Mouse (Mus musculus) left cerebral cortex, adult 11 months (tissue): ENCODE results near the gene Ccdc130.

Source experiments
- DNase-seq: peaks from one replicate; pipeline ENCODE4 v3.0.0; 2022; ENCODE audit warnings: low spot score

Gene Ccdc130

GRCm38 (mm10) chr8:84236998-84237473, 33.1 kb downstream of the Ccdc130 start, which contains the start of gene Zswim4:
Gene Zswim4 (minus strand): TSS chr8:84237055.
- peak; percentile 98 for DNase-seq

GRCm38 (mm10) chr8:84236410-84236997, 33.7 kb downstream of the Ccdc130 start:
- no peak for DNase-seq

DNA sequence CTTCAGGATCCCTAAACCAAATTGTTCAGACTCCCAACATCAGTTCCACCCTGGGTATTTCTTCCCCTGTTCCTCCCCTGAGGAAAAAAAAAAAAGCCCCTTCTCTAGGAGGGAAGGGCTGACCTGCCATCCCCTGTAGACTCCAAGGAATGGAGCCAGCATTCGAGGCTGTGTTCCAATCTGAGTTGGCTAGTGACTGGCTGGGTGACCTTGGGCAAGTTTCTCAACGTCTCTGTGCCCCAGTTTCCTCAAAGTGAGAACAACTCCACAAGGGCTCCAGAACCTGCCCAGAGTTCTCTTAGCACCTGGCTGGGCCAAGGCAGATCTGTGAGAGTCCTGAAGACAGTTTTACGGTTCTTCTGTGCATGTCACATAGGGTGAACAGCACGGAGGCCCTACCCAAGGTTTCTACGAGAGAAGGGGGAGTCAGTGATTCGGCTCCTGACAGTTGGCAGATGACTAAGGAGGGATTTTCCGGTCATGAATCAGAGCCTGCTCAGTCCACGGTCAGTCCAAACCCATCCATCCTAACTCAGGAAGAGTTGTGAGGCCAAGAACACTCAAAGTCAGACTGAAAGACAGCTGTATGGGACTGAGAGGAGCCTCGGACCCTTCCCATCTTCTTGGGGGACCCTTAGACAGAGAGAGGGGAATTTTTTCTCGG, 34.3 kb downstream of the Ccdc130 start:
- DNase-seq, result no peak

DNA sequence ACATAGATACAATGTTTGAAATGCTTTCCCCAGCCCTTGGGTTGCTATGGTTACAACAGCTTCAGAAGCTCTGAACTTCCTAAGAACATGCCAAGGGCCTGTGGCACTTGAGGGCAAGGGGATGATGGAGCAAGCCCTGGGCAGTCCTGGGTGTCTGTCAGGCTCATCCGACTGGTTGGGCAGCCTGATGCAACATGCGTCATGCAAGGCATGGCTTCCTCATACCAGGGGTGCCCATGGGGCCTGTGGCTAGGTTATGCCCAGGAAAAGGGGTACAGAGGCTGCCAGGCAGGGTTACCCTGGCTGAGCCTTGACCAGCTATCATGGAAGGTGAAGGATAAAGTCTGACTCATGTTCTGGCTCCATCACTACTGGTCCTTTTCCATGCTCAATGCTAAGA, 37.1 kb downstream of the Ccdc130 start:
- DNase-seq, result no peak

GRCm38 (mm10) chr8:84230735-84231134, 39.4 kb downstream of the Ccdc130 start:
- no peak for DNase-seq

GRCm38 (mm10) chr8:84223322-84224029, 46.7 kb downstream of the Ccdc130 start:
- no peak for DNase-seq

- no peak for DNase-seq
These were observed 47.5 kb downstream of the Ccdc130 start for GRCm38 (mm10) chr8:84222566-84223165.

- DNase-seq, result no peak
These were observed 50.1 kb downstream of the Ccdc130 start for GRCm38 (mm10) chr8:84220105-84220504.

DNA sequence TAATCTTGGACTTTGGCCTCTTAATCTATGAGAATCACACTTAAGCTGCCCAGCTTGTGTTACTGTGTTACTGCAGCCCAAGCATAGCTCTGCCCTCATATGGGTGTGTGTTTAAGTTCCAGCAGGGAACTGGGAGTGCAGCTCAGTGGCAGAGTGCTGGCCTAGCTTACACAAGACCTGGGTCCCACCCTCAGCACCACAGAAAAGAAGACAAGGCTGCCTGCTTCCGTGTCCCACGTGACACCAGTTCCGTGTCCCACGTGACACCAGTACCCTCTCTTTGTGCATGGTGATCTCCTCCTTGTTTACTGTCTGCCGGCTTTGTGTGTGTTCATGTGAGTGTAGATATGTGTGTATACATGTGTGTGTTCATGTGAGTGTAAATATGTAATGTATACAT, 52.0 kb downstream of the Ccdc130 start:
- no peak for DNase-seq

GRCm38 (mm10) chr8:84217206-84217605, 53.0 kb downstream of the Ccdc130 start:
- no peak for DNase-seq

DNA sequence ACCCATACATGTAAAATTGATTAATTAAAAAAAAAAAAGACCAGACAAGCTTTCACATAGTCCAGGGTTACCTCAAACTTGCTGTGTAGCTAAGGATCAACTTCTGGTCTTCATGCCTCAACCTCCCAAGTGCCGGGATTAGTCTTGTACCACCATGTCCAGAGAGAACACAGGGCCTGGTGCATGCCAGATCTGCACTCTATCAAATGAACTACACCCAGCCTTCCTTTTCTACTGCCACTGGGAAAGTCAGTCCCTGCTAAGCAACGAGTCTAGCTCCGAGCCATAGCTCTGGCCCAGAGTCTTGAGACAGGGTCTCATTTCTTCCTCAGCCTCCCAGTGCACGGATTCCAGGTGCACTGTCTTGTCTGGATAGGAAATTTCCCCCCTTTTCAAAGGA, 56.9 kb downstream of the Ccdc130 start:
- DNase-seq, result no peak

DNA sequence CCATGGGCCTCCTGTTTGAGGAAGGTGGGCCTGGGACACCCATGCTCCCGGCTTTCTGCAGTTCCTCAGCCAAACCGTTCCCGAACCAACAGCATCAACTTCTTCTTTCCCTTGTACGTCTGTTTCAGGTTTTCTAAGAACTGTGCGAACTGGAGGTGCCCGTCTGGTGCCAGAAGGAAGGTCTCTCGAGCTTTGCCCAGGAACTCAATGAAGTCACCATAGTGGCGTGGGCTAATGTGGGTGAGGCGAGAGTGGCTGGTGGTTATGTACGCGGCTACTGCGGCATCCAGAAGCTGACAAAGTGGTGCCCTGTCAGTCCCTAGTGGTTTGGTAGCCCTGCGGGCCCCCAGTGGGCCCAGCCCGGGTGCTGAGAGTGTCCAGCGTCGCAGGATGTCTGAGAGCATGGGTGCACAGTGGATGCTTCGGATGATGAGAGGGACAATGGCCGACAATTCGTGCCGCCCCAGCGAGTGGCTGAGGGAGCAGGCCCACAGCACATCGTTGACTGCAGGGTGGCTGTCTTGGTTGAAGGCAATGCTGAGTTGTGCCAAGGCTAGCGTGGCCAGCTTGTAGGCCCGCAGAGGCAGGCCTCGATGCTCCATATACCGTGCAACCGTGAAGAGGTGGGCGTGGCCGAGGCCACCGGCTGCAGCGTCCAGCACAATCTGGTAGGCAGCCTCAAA, 58.2 kb downstream of the Ccdc130 start:
- no peak for DNase-seq

GRCm38 (mm10) chr8:84211202-84211601, 59.0 kb downstream of the Ccdc130 start:
- DNase-seq, result no peak

DNA sequence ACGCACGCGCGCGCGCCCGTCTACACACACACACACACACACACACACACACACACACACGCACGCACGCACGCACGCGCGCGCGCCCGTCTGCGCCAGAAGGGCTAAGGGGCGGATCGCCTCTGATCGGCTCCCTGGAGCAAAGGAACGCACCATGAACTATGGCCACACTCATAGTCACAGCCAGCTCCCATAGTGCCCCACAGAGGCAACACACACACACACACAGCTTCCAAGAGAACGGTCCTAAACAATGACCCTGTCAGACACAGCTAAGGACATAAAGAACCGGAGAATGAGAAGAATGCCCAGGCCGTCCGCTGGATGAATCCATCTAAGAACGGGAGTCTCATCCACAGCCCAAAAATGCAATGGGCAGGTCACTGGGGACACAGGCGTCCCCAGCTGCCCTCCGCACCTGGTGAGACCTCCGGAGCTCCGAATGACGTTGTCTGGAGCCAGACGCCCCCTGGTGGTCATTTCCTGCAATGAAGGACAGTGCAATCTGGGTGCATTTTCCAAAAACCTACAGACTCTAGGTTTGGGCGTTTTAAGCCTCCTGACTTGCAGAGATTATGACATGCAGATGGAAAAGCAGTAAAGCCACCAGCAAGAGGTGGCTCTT, 59.9 kb downstream of the Ccdc130 start:
- no peak for DNase-seq

GRCm38 (mm10) chr8:84208381-84209380, 61.5 kb downstream of the Ccdc130 start:
- no peak for DNase-seq

DNA sequence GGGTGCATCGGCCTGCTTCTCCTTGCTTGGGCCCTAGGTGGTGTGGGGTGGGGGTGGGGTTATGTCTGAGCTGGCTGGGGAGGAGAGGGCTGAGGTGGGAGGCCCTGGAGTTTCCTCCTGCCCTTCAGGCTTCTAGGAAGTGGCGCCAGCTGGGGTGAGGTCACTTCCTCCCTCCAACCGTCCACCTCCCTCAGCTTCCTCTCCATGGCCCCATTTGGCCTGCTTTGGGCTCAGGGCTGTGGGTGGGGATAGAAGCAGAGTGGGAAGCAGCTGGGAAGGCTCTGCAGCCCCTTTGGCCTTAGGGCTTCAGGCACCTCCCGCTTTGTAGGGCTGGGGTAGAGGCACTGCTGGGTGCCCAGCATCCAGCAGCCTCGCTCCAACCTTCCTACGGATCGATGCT, 62.4 kb downstream of the Ccdc130 start:
- no peak for DNase-seq
